ENCODE assay signal across 9 mouse cellular contexts in genomic region chr14:36652982-36653557, GRCm38 (mm10).
DNase-seq lines count a peak whose midpoint lies in the region; ATAC-seq and TF ChIP-seq lines count a peak whose summit lies in the region.
"Had no signal": no experiment of that assay in that cellular context is flagged by ENCODE, and none has a peak within 500 bp of the region (broad histone marks: within the 10 kb centered on the region; RNA-seq: fewer than 3 reads in every experiment).

No protein-coding gene starts in this region.

- WGBS in limb, embryonic 13.5 days: 14% methylated on average over 6 of the region's 6 CpGs
- 35% methylated on average over 6 of the region's 6 CpGs for WGBS in limb, embryonic 10.5 days
- 2% methylated on average over 6 of the region's 6 CpGs for WGBS in embryonic facial prominence, embryonic 13.5 days
- WGBS in stomach, postnatal 0 days: 36% methylated on average over 6 of the region's 6 CpGs

- TF ChIP-seq EP300 in stomach, postnatal 0 days (optimal IDR thresholded peaks at IDR 0.05): no peak

- H3K4me1 ChIP-seq in limb, embryonic 13.5 days: no peaks in the 10 kb centered on the region
- no peaks in the 10 kb centered on the region for H3K4me1 ChIP-seq in limb, embryonic 10.5 days
- H3K4me1 ChIP-seq in embryonic facial prominence, embryonic 13.5 days: peaks cover 8% of the 10 kb centered on the region; the same call in 1 of the 2 replicates
- H3K4me1 ChIP-seq in stomach, postnatal 0 days (replicated peaks; ENCODE audit: control insufficient read depth, insufficient read depth): no peaks in the 10 kb centered on the region

- H3K9me3 ChIP-seq in limb, embryonic 13.5 days: no peaks in the 10 kb centered on the region
- H3K9me3 ChIP-seq in limb, embryonic 10.5 days (replicated peaks): no peaks in the 10 kb centered on the region
- no peaks in the 10 kb centered on the region for H3K9me3 ChIP-seq in embryonic facial prominence, embryonic 13.5 days
- no peaks in the 10 kb centered on the region for H3K9me3 ChIP-seq in stomach, postnatal 0 days (ENCODE audit: control insufficient read depth, low read length)

- peak; percentile 85 for ATAC-seq in limb, embryonic 13.5 days (ENCODE audit: low FRiP score, low read depth)
- peak; percentile 62; the same call in 1 of the 2 replicates for ATAC-seq in embryonic facial prominence, embryonic 13.5 days (ENCODE audit: insufficient number of reproducible peaks, insufficient read depth, low FRiP score, low TSS enrichment, low read depth)
- ATAC-seq in stomach, postnatal 0 days (ENCODE audit: low FRiP score, low TSS enrichment): no peak

- no peaks in the 10 kb centered on the region for H3K27me3 ChIP-seq in limb, embryonic 13.5 days
- no peaks in the 10 kb centered on the region for H3K27me3 ChIP-seq in limb, embryonic 10.5 days (ENCODE audit: low read depth, poor library complexity, severe bottlenecking)
- H3K27me3 ChIP-seq in embryonic facial prominence, embryonic 13.5 days: no peaks in the 10 kb centered on the region
- H3K27me3 ChIP-seq in stomach, postnatal 0 days (ENCODE audit: control insufficient read depth, insufficient read depth, low read length): no peaks in the 10 kb centered on the region

- H3K4me2 ChIP-seq in limb, embryonic 13.5 days (replicated peaks): no peak overlapping the region
- peak overlapping the region; percentile 1; the same call in 1 of the 2 replicates for H3K4me2 ChIP-seq in embryonic facial prominence, embryonic 13.5 days
- H3K4me2 ChIP-seq in stomach, postnatal 0 days (replicated peaks; ENCODE audit: low read depth): no peak overlapping the region

- no peak overlapping the region for H3K27ac ChIP-seq in limb, embryonic 13.5 days
- no peak overlapping the region for H3K27ac ChIP-seq in limb, embryonic 10.5 days
- H3K27ac ChIP-seq in embryonic facial prominence, embryonic 13.5 days: no peak overlapping the region
- no peak overlapping the region for H3K27ac ChIP-seq in stomach, postnatal 0 days (replicated peaks)

- no peak for DNase-seq in limb, embryonic 10.5 days (ENCODE audit: low spot score)
- DNase-seq in layer of hippocampus, postnatal 10 days (ENCODE audit: low spot score in 2 of 2): peak; percentile 19 to 29
- DNase-seq in right cerebral cortex, postnatal 14 days: peak; percentile 26
- no peak for DNase-seq in stomach, postnatal 0 days (ENCODE audit: low spot score)
- no peak for DNase-seq in kidney, postnatal 14 days
- DNase-seq in adrenal gland, adult 8-10 months: no peak

- no peak overlapping the region for H3K4me3 ChIP-seq in limb, embryonic 13.5 days
- H3K4me3 ChIP-seq in limb, embryonic 10.5 days: no peak overlapping the region
- no peak overlapping the region for H3K4me3 ChIP-seq in embryonic facial prominence, embryonic 13.5 days
- no peak overlapping the region for H3K4me3 ChIP-seq in stomach, postnatal 0 days (ENCODE audit: low read depth, low read length)
- H3K4me3 ChIP-seq: myocyte had no signal

- no peak for TF ChIP-seq CTCF in stomach, postnatal 0 days (IDR thresholded peaks at IDR 0.05; ENCODE audit: low read depth)

- no peaks in the 10 kb centered on the region for H3K36me3 ChIP-seq in limb, embryonic 13.5 days
- no peaks in the 10 kb centered on the region for H3K36me3 ChIP-seq in limb, embryonic 10.5 days
- H3K36me3 ChIP-seq in embryonic facial prominence, embryonic 13.5 days: no peaks in the 10 kb centered on the region
- H3K36me3 ChIP-seq in stomach, postnatal 0 days (ENCODE audit: control insufficient read depth, insufficient read depth, low read length): no peaks in the 10 kb centered on the region

- no peak overlapping the region for H3K9ac ChIP-seq in limb, embryonic 13.5 days
- no peak overlapping the region for H3K9ac ChIP-seq in embryonic facial prominence, embryonic 13.5 days
- no peak overlapping the region for H3K9ac ChIP-seq in stomach, postnatal 0 days (ENCODE audit: low read length)

Comparison
In these comparisons a context has a peak if more than half of its experiments do, and no peak if none do; other contexts are left out.
1. DNase-seq: peak in layer of hippocampus, postnatal 10 days (2 of 2) and right cerebral cortex, postnatal 14 days (single experiment); none in limb, embryonic 10.5 days (single experiment), stomach, postnatal 0 days (single experiment), kidney, postnatal 14 days (single experiment) and adrenal gland, adult 8-10 months (single experiment).